Mouse (Mus musculus) intestine, embryonic 16.5 days (tissue): ENCODE results near the gene Myoz1. TPM values are rescaled to one million over a fixed set of nuclear protein-coding genes. Genes with fewer than 3 reads are reported as not detected.
"Not testable (repeated sequence)": the region's sequence is repeated elsewhere in the genome, so short reads cannot be mapped to it uniquely, and the experiment has no call there.

Experiments used
- ATAC-seq: fragments of 200-750 bp; cut with Nextera tagmentation; 2 replicates; pipeline ENCODE4 v1.8.0; 2017; ENCODE audit warnings: moderate TSS enrichment, moderate library complexity
- H3K27ac ChIP-seq: fragments of 300-500 bp; sonication (generic); 2 replicates; pipeline ENCODE4 v1.5.1; 2014; ENCODE audit warnings: mild to moderate bottlenecking, low read length
- H3K27me3 ChIP-seq: fragments of 300-500 bp; sonication (generic); replicated peaks from 2 replicates; pipeline ENCODE4 v1.6.1; 2014; ENCODE audit warnings: low read length, control low read depth, mixed read lengths; ENCODE audit not compliant: control insufficient read depth, insufficient read depth
- H3K36me3 ChIP-seq: fragments of 300-500 bp; sonication (generic); 2 replicates; pipeline ENCODE4 v1.6.1; 2014; ENCODE audit warnings: low read length, control low read depth; ENCODE audit not compliant: control insufficient read depth, insufficient read depth
- H3K4me1 ChIP-seq: fragments of 300-500 bp; sonication (generic); 2 replicates; pipeline ENCODE4 v1.6.1; 2014; ENCODE audit warnings: low read length, control low read depth, mixed read lengths; ENCODE audit not compliant: control insufficient read depth, insufficient read depth
- H3K4me2 ChIP-seq: fragments of 300-500 bp; sonication (generic); 2 replicates; pipeline ENCODE4 v1.6.1; 2014; ENCODE audit warnings: low read depth, low read length, control low read depth
- H3K4me3 ChIP-seq: fragments of 300-500 bp; sonication (generic); 2 replicates; pipeline ENCODE4 v1.5.1; 2014; ENCODE audit warnings: mild to moderate bottlenecking, low read length
- H3K9ac ChIP-seq: fragments of 300-500 bp; sonication (generic); 2 replicates; pipeline ENCODE4 v1.6.1; 2014; ENCODE audit warnings: low read depth, low read length
- H3K9me3 ChIP-seq: fragments of 300-500 bp; sonication (generic); 2 replicates; pipeline ENCODE4 v1.6.1; 2016; ENCODE audit warnings: low read length, control low read depth; ENCODE audit not compliant: control insufficient read depth
- WGBS: fragments of 180-500 bp; shearing (Covaris S2); extraction: QIAGEN DNeasy Blood & Tissue Kit; methylation state at CpG from one replicate; pipeline ENCODE4 v1.1.7; 2014; 5-methylcytosine and 5-hydroxymethylcytosine counted together
- polyA plus RNA-seq: library from polyadenylated mRNA; unstranded; fragments of >200 nt; fragmentation: Nextera tagmentation; extraction: Ambion mirVana; gene quantifications from 2 replicates; pipeline ENCODE4 v1.2.1, GENCODE M21; 2015

Gene Myoz1
- polyA plus RNA-seq, 1 experiment from 2014 or later = 0.26 TPM

- no peak for ATAC-seq
- Histone ChIP-seq H3K9ac (no peak overlapping the region), H3K4me2 (no peak overlapping the region), H3K4me3 (no peak overlapping the region), H3K9me3 (no peaks in the 10 kb centered on the region), H3K27me3 (no peaks in the 10 kb centered on the region), H3K36me3 (no peaks in the 10 kb centered on the region), H3K27ac (no peak overlapping the region), H3K4me1 (no peaks in the 10 kb centered on the region)
- WGBS = 38% methylated on average over 3 of the region's 3 CpGs
Measured at GRCm38 (mm10) chr14:20645547-20645946, 10.8 kb downstream of the Myoz1 start.

DNA sequence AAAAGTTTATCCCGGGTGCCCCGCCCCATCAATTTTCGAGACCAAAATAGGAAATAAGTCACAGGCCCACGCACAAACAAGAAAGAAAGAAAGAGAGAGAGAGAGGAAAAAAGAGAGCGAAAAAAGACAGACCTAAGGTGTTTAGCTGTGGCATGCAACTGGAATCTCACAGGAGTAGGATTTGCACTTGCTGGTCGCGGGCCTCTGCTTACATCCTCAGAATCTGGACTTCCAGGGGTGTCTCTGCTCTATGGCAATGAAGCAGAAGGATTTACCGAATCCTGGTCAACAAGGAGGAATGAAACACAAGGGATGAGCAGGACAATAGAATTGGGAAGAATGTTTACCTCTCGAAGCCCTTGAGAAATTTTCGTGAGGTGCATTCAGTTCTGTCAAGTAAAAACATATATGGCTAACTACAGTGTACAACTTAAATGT lies 14.9 kb downstream of the Myoz1 start:
- Histone ChIP-seq H3K36me3 (no peaks in the 10 kb centered on the region), H3K9ac (peak overlapping the region; percentile 93), H3K27me3 (no peaks in the 10 kb centered on the region), H3K4me2 (peak overlapping the region; percentile 73), H3K9me3 (no peaks in the 10 kb centered on the region), H3K4me3 (peak overlapping the region; percentile 79), H3K4me1 (peaks cover 5% of the 10 kb centered on the region; the same call in 1 of the 2 replicates), H3K27ac (peak overlapping the region; percentile 94)
- no peak for ATAC-seq
- WGBS = 14% methylated on average over 10 of the region's 10 CpGs

DNA sequence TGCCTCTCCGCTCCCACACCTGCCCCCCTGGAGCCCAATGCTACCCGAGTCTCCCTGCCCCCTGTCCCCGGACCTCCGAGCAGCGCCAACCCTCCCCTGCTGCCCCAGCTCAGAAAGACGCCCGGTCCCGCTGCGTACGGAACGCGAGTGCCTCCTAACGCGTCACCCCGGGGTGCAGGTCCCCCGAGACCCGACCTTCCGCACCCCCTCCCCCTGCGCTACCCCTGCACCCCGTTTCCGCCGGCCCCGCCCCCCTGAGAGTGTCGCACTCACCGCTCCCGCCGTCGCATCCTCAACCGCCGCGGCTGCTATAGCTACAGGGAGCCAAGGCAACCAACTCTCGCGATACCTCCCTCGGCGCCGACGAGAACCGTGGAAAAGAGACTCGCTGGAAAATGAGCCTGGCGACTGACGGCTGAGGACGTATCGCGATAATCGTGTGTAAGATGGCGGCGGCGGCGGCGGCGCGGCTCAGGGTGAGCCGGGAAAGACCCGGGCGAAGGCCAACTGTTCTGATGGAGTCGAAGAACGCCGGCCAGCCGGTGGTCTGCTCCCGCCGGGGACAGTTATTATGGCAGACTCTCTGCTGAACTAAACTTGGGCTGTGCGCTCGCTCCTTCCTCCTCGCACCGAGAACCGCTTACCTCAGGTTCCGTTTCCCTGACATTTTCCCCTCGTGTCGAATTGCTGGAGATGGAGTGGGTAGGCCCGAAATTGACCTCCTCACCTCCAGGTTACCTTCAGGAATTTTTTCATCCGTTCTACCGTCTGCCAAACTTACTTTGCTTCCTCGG lies 15.5 kb downstream of the Myoz1 start, which contains the start of gene Usp54:
TSS of gene Usp54 (minus strand) at position 420 of the 794 bp plus-strand sequence.
- H3K9ac ChIP-seq = peak within 1 kb of the TSS; percentile 93
- H3K9me3 ChIP-seq = no peaks in the 10 kb centered on the region
- H3K27me3 ChIP-seq = no peaks in the 10 kb centered on the region
- no peaks in the 10 kb centered on the region for H3K36me3 ChIP-seq
- under 1% methylated on average over 73 of the region's 73 CpGs for WGBS
- peaks cover 5% of the 10 kb centered on the region; the same call in 1 of the 2 replicates for H3K4me1 ChIP-seq
- H3K4me3 ChIP-seq = peak within 1 kb of the TSS; percentile 79
- peak within 1 kb of the TSS; percentile 94 for H3K27ac ChIP-seq
- H3K4me2 ChIP-seq = peak within 1 kb of the TSS; percentile 91
- peak; percentile 97 for ATAC-seq

DNA sequence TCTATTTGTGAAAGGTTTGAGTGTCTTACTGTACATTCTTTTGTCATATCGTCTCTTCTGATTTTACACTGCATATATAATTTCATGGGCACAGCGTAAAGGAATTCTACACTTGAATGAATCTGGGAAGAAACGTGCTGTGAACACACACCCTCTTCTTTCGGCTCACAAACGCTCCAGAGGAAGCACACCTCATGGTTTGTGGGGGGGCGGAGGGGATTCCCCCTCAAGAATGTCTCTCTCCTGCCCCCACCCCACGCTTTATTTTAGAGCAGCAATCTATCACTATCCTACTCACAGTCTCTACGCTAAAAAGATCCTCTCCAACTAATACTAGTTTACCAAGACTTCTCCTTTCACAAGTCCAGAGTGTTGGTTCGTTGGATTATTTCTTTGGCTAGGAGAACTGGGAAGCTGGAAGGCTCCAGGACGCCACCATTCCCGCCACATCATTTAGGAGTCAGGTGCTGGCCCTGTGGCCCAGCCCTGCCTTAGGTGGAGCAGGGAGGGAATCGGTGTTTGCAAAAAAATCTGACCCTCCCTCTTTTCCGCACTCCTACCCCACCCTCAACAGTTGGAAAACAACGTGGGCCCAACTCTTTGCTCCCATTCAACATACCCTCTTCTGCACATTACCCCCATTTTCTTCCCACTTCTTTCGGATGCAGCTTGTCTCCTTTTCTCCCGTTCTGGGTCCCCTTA lies 16.3 kb downstream of the Myoz1 start:
- peak overlapping the region; percentile 91 for H3K4me2 ChIP-seq
- peaks cover 5% of the 10 kb centered on the region; the same call in 1 of the 2 replicates for H3K4me1 ChIP-seq
- peak overlapping the region; percentile 93 for H3K9ac ChIP-seq
- peak; percentile 58 for ATAC-seq
- H3K36me3 ChIP-seq = no peaks in the 10 kb centered on the region
- peak overlapping the region; percentile 79 for H3K4me3 ChIP-seq
- H3K9me3 ChIP-seq = no peaks in the 10 kb centered on the region
- peak overlapping the region; percentile 59 for H3K27ac ChIP-seq
- 2% methylated on average over 16 of the region's 16 CpGs for WGBS
- no peaks in the 10 kb centered on the region for H3K27me3 ChIP-seq

GRCm38 (mm10) chr14:20638702-20639101 lies 17.6 kb downstream of the Myoz1 start:
- no peak for ATAC-seq
- Histone ChIP-seq H3K9ac (no peak overlapping the region), H3K4me1 (peaks cover 5% of the 10 kb centered on the region; the same call in 1 of the 2 replicates), H3K27ac (no peak overlapping the region), H3K36me3 (no peaks in the 10 kb centered on the region), H3K9me3 (no peaks in the 10 kb centered on the region), H3K27me3 (no peaks in the 10 kb centered on the region), H3K4me2 (no peak overlapping the region), H3K4me3 (no peak overlapping the region)
- WGBS = 92% methylated on average over 6 of the region's 6 CpGs

DNA sequence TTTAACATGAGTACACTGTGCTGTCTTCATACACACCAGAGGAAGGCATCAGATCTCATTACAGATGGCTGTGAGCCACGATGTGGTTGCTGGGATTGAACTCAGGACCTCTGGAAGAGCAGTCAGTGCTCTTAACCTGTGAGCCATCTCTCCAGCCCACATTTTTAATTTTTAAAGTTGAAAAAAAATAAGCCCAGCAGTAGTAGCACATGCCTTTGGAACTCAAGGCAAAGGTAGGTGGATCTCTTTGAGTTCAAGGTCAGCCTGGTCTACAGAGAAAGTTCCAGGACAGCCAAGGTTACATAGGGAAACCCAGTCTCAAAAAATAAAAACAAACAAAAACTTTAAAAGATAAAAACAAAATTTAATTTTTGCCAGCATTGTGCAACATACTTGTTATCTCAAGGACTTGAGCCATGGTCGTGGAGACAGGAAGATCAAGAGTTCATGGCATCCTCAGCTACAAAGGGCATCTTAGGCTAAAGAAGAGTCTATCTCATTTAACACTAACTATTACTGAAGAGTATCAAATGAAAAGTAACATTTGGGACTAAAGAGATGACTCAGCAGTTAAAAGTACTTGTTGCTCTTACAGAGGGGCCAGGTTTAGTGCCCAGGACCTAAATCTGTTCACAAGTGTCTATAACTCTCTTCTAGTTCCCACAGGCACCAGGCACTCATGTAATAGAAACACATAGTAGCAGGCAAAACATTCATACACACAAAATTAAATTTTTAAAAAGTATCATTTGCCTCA lies 18.3 kb downstream of the Myoz1 start:
- H3K4me1 ChIP-seq = peaks cover 5% of the 10 kb centered on the region; the same call in 1 of the 2 replicates
- 79% methylated on average over 2 of the region's 2 CpGs for WGBS
- no peaks in the 10 kb centered on the region for H3K36me3 ChIP-seq
- H3K9ac ChIP-seq = no peak overlapping the region
- H3K27ac ChIP-seq = no peak overlapping the region
- no peak overlapping the region for H3K4me2 ChIP-seq
- H3K27me3 ChIP-seq = no peaks in the 10 kb centered on the region
- ATAC-seq = no peak
- no peak overlapping the region for H3K4me3 ChIP-seq
- no peaks in the 10 kb centered on the region for H3K9me3 ChIP-seq

- H3K36me3 ChIP-seq, H3K4me2 ChIP-seq, H3K9ac ChIP-seq, H3K4me1 ChIP-seq, H3K27me3 ChIP-seq, H3K27ac ChIP-seq, H3K9me3 ChIP-seq, H3K4me3 ChIP-seq, ATAC-seq: not testable (repeated sequence)
- 91% methylated on average over 3 of the region's 3 CpGs for WGBS
Measured at GRCm38 (mm10) chr14:20636968-20637367, 19.4 kb downstream of the Myoz1 start.

DNA sequence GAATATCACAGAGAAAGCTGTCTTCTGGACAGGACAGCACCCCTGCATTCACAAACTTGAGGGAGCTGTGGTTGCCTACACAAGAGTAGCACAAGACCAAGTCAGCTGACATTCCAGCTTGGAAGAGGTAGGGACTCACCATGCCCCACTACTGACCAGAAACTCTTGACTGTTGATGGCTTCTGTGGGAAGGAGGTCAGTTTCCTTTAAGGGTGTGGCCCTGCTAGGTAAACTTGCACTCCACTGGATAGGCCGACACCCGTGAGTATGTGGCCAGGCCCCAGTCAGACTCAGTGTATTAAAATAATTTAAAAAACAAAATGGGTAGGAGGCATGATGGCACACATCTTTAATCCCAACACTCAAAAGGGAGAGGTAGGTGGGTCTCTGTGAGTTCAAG lies 20.8 kb downstream of the Myoz1 start:
- H3K4me1 ChIP-seq = peaks cover 5% of the 10 kb centered on the region; the same call in 1 of the 2 replicates
- H3K27ac ChIP-seq = no peak overlapping the region
- H3K36me3 ChIP-seq = no peaks in the 10 kb centered on the region
- H3K27me3 ChIP-seq = no peaks in the 10 kb centered on the region
- ATAC-seq = 0 out of 2 replicates have a peak, but pooled peaks have one; percentile 32
- no peak overlapping the region for H3K4me3 ChIP-seq
- 71% methylated on average over 2 of the region's 2 CpGs for WGBS
- no peak overlapping the region for H3K9ac ChIP-seq
- no peak overlapping the region for H3K4me2 ChIP-seq
- no peaks in the 10 kb centered on the region for H3K9me3 ChIP-seq

DNA sequence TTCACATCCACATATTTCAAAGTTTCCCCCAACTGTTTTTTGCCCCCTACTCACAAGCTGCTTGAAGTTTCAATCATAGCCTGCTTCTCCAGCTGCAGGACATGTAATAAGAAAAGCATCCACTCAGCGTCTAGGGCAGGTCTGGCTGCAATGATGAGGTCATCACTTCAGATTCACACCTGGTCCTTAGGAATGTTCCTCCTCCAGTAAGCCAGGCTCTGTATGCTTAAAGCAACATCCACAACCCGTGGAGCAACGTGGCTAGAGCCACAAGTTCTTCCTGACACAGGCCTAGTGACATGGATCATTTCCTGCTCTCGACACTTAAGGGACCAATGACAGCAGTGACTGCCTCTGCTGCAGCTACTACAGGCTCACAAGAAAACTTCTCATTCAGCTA lies 25.1 kb downstream of the Myoz1 start:
- Histone ChIP-seq H3K9ac (no peak overlapping the region), H3K4me2 (no peak overlapping the region), H3K27me3 (no peaks in the 10 kb centered on the region), H3K36me3 (no peaks in the 10 kb centered on the region), H3K4me1 (no peaks in the 10 kb centered on the region), H3K9me3 (no peaks in the 10 kb centered on the region), H3K27ac (no peak overlapping the region), H3K4me3 (no peak overlapping the region)
- ATAC-seq = no peak
- WGBS = 45% methylated on average over 4 of the region's 4 CpGs
